Mouse (Mus musculus) erythroblast, embryonic 14.5 days (primary cell): Measurements from ENCODE around the gene Trmt5.

Source experiments
- GATA1 ChIP-seq: IDR thresholded peaks from 2 replicates; pipeline ENCODE4 v1.6.1; 2012; ENCODE audit warnings: low read length, inconsistent platforms, mixed read lengths
- TAL1 ChIP-seq: IDR thresholded peaks from 3 replicates; pipeline ENCODE4 v1.6.1; 2012; ENCODE audit warnings: low read length, inconsistent platforms, mixed read lengths

- TF ChIP-seq GATA1 (no peak), TAL1 (no peak)
Measured at GRCm38 (mm10) chr12:73308711-73309110, 22.2 kb upstream of the Trmt5 start.
